ENCODE assay signal across 9 mouse cellular contexts in genomic region chr4:101497336-101497735, GRCm38 (mm10). TPM values are rescaled to one million over a fixed set of nuclear protein-coding genes. Genes with fewer than 3 reads are reported as not detected.
DNase-seq lines count a peak whose midpoint lies in the region; ATAC-seq and TF ChIP-seq lines count a peak whose summit lies in the region.
"Had no signal": no experiment of that assay in that cellular context is flagged by ENCODE, and none has a peak within 500 bp of the region (broad histone marks: within the 10 kb centered on the region; RNA-seq: fewer than 3 reads in every experiment).

No protein-coding gene starts in this region.

- peaks cover 38% of the 10 kb centered on the region for H3K27me3 ChIP-seq in lung, embryonic 14.5 days (ENCODE audit: insufficient read depth, low read length)
- H3K27me3 ChIP-seq in forebrain, embryonic 12.5 days, result peaks cover 55% of the 10 kb centered on the region
- H3K27me3 ChIP-seq in midbrain, postnatal 0 days (ENCODE audit: insufficient read depth, low read length), result no peaks in the 10 kb centered on the region

- peak overlapping the region; percentile 53 for H3K4me3 ChIP-seq in lung, embryonic 14.5 days (ENCODE audit: low read depth, low read length)
- H3K4me3 ChIP-seq in forebrain, embryonic 12.5 days (replicated peaks), result peak overlapping the region; percentile 69
- peak overlapping the region; percentile 65 for H3K4me3 ChIP-seq in midbrain, postnatal 0 days (ENCODE audit: low read depth, low read length)

- ATAC-seq in lung, embryonic 14.5 days (ENCODE audit: insufficient read depth), result no peak
- no peak for ATAC-seq in forebrain, embryonic 12.5 days (ENCODE audit: low FRiP score)
- no peak for ATAC-seq in midbrain, postnatal 0 days (ENCODE audit: low FRiP score)

- H3K9ac ChIP-seq in lung, embryonic 14.5 days, result no peak overlapping the region
- no peak overlapping the region for H3K9ac ChIP-seq in forebrain, embryonic 12.5 days
- H3K9ac ChIP-seq in midbrain, postnatal 0 days (replicated peaks; ENCODE audit: low read length, poor library complexity, severe bottlenecking), result peak overlapping the region; percentile 51

- H3K4me2 ChIP-seq in lung, embryonic 14.5 days, result peak overlapping the region; percentile 96
- peak overlapping the region; percentile 97 for H3K4me2 ChIP-seq in forebrain, embryonic 12.5 days
- H3K4me2 ChIP-seq in midbrain, postnatal 0 days (ENCODE audit: low read depth, low read length, poor library complexity, severe bottlenecking), result peak overlapping the region; percentile 72

- TF ChIP-seq POLR2A in brain, embryonic 14.5 days (IDR thresholded peaks at IDR 0.05; ENCODE audit: borderline replicate concordance, extremely low read depth, insufficient read depth, insufficient read length, poor library complexity, severe bottlenecking), result no peak

- 4% methylated on average over 14 of the region's 14 CpGs for WGBS in lung, embryonic 14.5 days
- WGBS in forebrain, embryonic 12.5 days, result 2% methylated on average over 14 of the region's 14 CpGs
- 2% methylated on average over 14 of the region's 14 CpGs for WGBS in midbrain, postnatal 0 days

- H3K9me3 ChIP-seq in lung, embryonic 14.5 days (ENCODE audit: low read depth, low read length), result no peaks in the 10 kb centered on the region
- no peaks in the 10 kb centered on the region for H3K9me3 ChIP-seq in forebrain, embryonic 12.5 days
- H3K9me3 ChIP-seq in midbrain, postnatal 0 days (ENCODE audit: low read length), result no peaks in the 10 kb centered on the region

- no peaks in the 10 kb centered on the region for H3K36me3 ChIP-seq in lung, embryonic 14.5 days (ENCODE audit: insufficient read depth)
- H3K36me3 ChIP-seq in forebrain, embryonic 12.5 days (replicated peaks), result no peaks in the 10 kb centered on the region
- H3K36me3 ChIP-seq in midbrain, postnatal 0 days (ENCODE audit: insufficient read depth, low read length), result no peaks in the 10 kb centered on the region

- H3K27ac ChIP-seq in lung, embryonic 14.5 days (ENCODE audit: low read depth), result no peak overlapping the region
- no peak overlapping the region for H3K27ac ChIP-seq in forebrain, embryonic 12.5 days
- peak overlapping the region; percentile 63 for H3K27ac ChIP-seq in midbrain, postnatal 0 days (ENCODE audit: low read depth, low read length)
- H3K27ac ChIP-seq: macrophage had no signal

- DNase-seq in lung, embryonic 14.5 days, result peak; percentile 31
- DNase-seq in lung, postnatal 36 days, result no peak
- DNase-seq in brain, embryonic 14.5 days (ENCODE audit: low read depth), result peak; percentile 28
- DNase-seq in kidney, postnatal 14 days, result peak; percentile 14
- peak; percentile 14 for DNase-seq in midbrain, postnatal 0 days (ENCODE audit: low spot score)
- DNase-seq in frontal cortex, postnatal 25 days (ENCODE audit: low spot score in 2 of 2), result no peak
- DNase-seq in layer of hippocampus, adult 11-12 months (ENCODE audit: low spot score), result no peak

- H3K4me1 ChIP-seq in lung, embryonic 14.5 days (ENCODE audit: insufficient read depth), result no peaks in the 10 kb centered on the region
- H3K4me1 ChIP-seq in forebrain, embryonic 12.5 days, result peaks cover 17% of the 10 kb centered on the region
- H3K4me1 ChIP-seq in midbrain, postnatal 0 days (ENCODE audit: insufficient read depth, low read length), result no peaks in the 10 kb centered on the region

- TF ChIP-seq CTCF in lung, embryonic 14.5 days (IDR thresholded peaks at IDR 0.05; ENCODE audit: low read depth), result no peak
- no peak for TF ChIP-seq CTCF in brain, embryonic 14.5 days (IDR thresholded peaks at IDR 0.05; ENCODE audit: borderline replicate concordance, extremely low read depth, insufficient read depth, insufficient read length)
- TF ChIP-seq CTCF in midbrain, postnatal 0 days (IDR thresholded peaks at IDR 0.05), result no peak

RNA-seq across cellular contexts. Expression of gene Dnajc6, which starts 0.9 kb away (rescaled TPM):
- polyA plus RNA-seq in lung, embryonic 14.5 days (2014; fragmentation: Nextera tagmentation; extraction: Ambion mirVana), result 0.11 and 0.16 TPM in 2 replicates
- polyA plus RNA-seq in brain, embryonic 14.5 days (2012; rRNA removed), result 37.1 and 56.5 TPM in 2 replicates
- 8.7 and 11.0 TPM in 2 replicates for polyA plus RNA-seq in forebrain, embryonic 12.5 days (2016; fragmentation: Nextera tagmentation; extraction: Ambion mirVana)
- 208 and 225 TPM in 2 replicates for total RNA-seq in midbrain, postnatal 0 days (2014; rRNA removed)
- polyA plus RNA-seq in midbrain, postnatal 0 days (2015; fragmentation: Nextera tagmentation; extraction: Ambion mirVana), result 74.9 and 79.0 TPM in 2 replicates
- polyA plus RNA-seq: macrophage had no signal

Comparison
In these comparisons a context has a peak if more than half of its experiments do, and no peak if none do; other contexts are left out.
1. DNase-seq: peak in lung, embryonic 14.5 days (single experiment), brain, embryonic 14.5 days (single experiment), kidney, postnatal 14 days (single experiment) and midbrain, postnatal 0 days (single experiment); none in lung, postnatal 36 days (single experiment), frontal cortex, postnatal 25 days (0 of 2) and layer of hippocampus, adult 11-12 months (single experiment).
2. Peak in every context shown above with its lines, with median percentiles within 50 percentile points of each other: H3K4me2 ChIP-seq and H3K4me3 ChIP-seq.